Mouse (Mus musculus) brown adipose tissue, adult 24 weeks (tissue): ENCODE results near the gene Crygb. TPM values are rescaled to one million over a fixed set of nuclear protein-coding genes. Genes with fewer than 3 reads are reported as not detected.

Source experiments
- H3K27ac ChIP-seq: fragments of 200-500 bp; replicated peaks from 2 replicates; pipeline ENCODE4 v1.5.1; 2012; ENCODE audit warnings: low read depth, mild to moderate bottlenecking, low read length
- H3K4me1 ChIP-seq: fragments of 200-500 bp; 2 replicates; pipeline ENCODE4 v1.6.1; 2012; ENCODE audit warnings: low read length, mixed read lengths; ENCODE audit not compliant: control insufficient read depth, insufficient read depth, insufficient read length
- H3K4me3 ChIP-seq: fragments of 200-500 bp; 2 replicates; pipeline ENCODE4 v1.5.1; 2012; ENCODE audit warnings: low read depth, mild to moderate bottlenecking, low read length, moderate library complexity; ENCODE audit not compliant: insufficient read depth
- polyA plus RNA-seq: library from polyadenylated mRNA; stranded (reverse); fragments of >200 nt; gene quantifications from 2 replicates; pipeline ENCODE4 v1.2.4, GENCODE M21; 2012; ENCODE audit not compliant: missing spikeins, insufficient read depth, insufficient read length

The Crygb gene
- polyA plus RNA-seq = not detected in 2 replicates

GRCm38 (mm10) chr1:65082188-65082587 lies at the start of gene Crygb:
TSS of gene Crygb (minus strand) at chr1:65082288.
- Histone ChIP-seq H3K4me1 (no peaks in the 10 kb centered on the region), H3K27ac (no peak within 1 kb of the TSS), H3K4me3 (no peak within 1 kb of the TSS)

GRCm38 (mm10) chr1:65131671-65132070 lies 49.6 kb upstream of the Crygb start:
- no peak overlapping the region for H3K4me3 ChIP-seq
- no peaks in the 10 kb centered on the region for H3K4me1 ChIP-seq
- no peak overlapping the region for H3K27ac ChIP-seq

DNA sequence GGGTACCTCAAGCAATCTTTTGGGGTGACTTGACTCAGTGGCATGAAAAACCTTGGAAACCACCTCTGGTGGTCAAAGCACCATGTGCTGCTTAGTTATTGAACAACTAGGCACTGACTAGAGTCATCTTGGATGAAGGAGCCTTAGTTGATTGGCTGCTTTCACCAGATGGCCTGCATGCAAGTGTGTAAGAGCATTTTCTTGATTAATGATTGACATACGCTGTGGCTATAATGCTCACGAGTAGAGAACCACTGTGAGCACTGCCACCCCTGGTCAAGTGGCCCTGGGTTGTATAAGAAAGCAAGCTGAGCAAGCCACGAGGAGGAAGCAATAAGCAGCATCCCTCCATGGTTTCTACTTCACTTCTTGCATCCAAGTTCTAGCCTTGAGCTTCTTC lies 48.1 kb upstream of the Crygb start:
- H3K4me1 ChIP-seq = no peaks in the 10 kb centered on the region
- H3K4me3 ChIP-seq = no peak overlapping the region
- no peak overlapping the region for H3K27ac ChIP-seq

- no peak overlapping the region for H3K4me3 ChIP-seq
- no peak overlapping the region for H3K27ac ChIP-seq
- no peaks in the 10 kb centered on the region for H3K4me1 ChIP-seq
Measured at GRCm38 (mm10) chr1:65129634-65130180, 47.6 kb upstream of the Crygb start.

GRCm38 (mm10) chr1:65122574-65123372 lies 40.7 kb upstream of the Crygb start, which contains the start of gene D630023F18Rik:
TSS of gene D630023F18Rik (minus strand) at chr1:65123214.
- Histone ChIP-seq H3K27ac (no peak within 1 kb of the TSS), H3K4me1 (no peaks in the 10 kb centered on the region), H3K4me3 (no peak within 1 kb of the TSS; the same call in 1 of the 2 replicates)

- H3K27ac ChIP-seq = no peak within 1 kb of the TSS
- no peak within 1 kb of the TSS for H3K4me3 ChIP-seq
- H3K4me1 ChIP-seq = no peaks in the 10 kb centered on the region
Measured at GRCm38 (mm10) chr1:65119438-65119837, 37.4 kb upstream of the Crygb start, which contains the start of gene Gm28845. TSS of gene Gm28845 (minus strand) at chr1:65119558.

DNA sequence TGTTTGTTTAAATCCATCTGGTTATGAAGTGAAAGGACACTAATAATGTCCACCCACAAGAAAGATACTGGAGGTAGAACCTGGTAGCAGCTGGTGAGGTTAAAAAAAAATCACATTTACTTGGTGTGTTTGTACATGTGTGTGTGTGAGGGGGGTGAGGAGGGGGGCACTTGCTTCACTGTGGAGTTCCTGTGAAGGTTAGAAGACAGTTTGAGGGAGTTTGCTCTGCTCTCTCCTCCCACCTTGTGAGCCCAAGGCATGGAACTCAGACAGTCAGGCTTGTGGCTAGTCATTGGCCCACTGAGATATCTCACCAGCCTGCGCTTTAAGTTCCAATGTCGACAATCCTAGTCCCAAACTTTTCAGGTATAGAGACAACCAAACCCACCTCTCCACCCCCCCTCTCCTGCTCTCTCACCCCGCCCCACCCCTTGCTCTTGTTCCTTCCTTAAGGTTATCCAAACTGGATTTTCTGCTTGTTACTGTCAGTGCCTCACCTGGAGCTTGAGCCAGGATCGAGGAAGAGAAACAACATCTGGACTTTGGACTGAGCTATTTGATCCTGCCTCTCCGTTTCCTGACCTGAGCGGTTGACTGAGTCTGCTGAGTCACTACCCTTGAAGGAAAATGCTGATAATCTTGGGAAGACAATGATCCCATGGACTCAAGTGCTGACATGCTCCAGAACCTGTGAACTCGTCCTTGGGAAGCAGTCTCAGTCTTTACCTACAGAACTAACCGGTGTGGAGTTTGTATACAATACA lies 36.2 kb upstream of the Crygb start:
- Histone ChIP-seq H3K27ac (no peak overlapping the region), H3K4me3 (no peak overlapping the region), H3K4me1 (no peaks in the 10 kb centered on the region)

GRCm38 (mm10) chr1:65113536-65114172 lies 31.6 kb upstream of the Crygb start:
- peak overlapping the region; percentile 6 for H3K27ac ChIP-seq
- H3K4me1 ChIP-seq = no peaks in the 10 kb centered on the region
- no peak overlapping the region for H3K4me3 ChIP-seq

GRCm38 (mm10) chr1:65112807-65113196 lies 30.7 kb upstream of the Crygb start:
- Histone ChIP-seq H3K27ac (peak overlapping the region; percentile 51), H3K4me1 (no peaks in the 10 kb centered on the region), H3K4me3 (peak overlapping the region; percentile 8)

DNA sequence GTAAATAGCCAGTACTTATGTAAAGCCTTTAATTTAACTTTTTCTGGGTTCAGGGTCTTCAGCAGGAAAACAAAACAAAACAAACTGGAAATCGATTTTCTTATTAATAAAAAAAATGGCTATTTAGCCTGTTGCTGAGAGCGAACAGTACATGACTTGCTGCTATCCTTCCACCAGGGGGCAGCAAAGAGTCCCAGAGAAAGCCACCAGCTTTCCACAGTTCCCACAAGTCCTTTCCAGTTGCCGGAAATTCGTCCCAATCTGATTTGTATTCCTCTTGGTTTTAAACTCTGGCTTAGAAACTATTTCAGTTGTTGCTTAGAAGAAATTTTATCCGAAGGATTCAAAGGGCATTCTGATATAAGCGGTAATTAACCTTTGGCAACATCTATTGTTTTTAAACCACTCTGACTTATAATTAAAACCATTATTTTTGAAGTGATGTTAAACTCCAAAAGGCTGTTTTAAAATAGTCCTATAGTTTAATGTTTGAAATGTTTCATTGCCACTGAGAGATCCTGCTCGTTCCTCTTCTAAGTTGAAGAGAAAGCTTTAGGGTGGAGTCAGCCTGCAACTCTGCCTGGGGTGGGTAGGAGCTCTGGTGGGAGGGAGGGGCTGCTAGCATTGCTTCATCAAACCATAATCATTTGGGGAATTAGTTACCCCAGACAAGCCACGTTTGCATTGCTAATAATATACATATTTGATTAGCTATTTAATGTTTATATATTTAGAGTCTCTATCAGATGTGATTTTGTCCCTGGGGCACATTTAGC lies 30.1 kb upstream of the Crygb start:
- Histone ChIP-seq H3K4me1 (no peaks in the 10 kb centered on the region), H3K4me3 (peak overlapping the region; percentile 8), H3K27ac (peak overlapping the region; percentile 51)

DNA sequence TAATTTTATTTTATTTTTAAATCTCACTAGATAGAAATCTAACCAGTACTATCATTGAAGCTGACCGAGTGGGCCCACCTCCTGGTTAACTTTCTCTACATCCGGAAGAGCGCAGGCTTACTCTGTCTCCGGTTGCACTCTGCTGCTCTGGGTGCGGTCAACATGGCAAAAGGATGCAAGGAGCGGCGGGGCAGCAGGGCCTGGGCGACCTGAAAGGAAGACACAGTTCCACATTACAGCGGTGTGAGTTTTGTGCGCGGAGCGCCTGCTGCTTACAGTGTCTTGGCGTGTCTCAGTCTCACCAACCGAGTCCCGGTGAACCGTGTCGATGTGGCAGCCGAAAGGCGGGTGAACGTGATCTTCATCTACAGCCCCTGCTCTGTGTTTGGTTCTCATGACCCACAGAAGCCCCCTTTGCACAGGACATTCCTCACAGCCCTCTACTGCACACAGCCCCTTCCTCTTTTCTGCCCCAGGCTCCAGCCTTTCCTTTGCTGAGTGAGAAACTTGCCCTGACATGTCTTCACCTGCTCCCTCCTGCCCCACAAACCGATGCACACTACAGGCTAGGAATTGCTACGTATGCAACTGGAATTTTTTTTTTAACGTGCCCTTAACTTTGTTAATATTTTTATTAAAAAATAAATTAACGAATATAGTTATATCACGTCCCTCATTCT lies 27.8 kb upstream of the Crygb start:
- Histone ChIP-seq H3K4me3 (no peak overlapping the region), H3K27ac (no peak overlapping the region), H3K4me1 (no peaks in the 10 kb centered on the region)

GRCm38 (mm10) chr1:65109196-65109595 lies 27.1 kb upstream of the Crygb start:
- no peaks in the 10 kb centered on the region for H3K4me1 ChIP-seq
- no peak overlapping the region for H3K4me3 ChIP-seq
- no peak overlapping the region for H3K27ac ChIP-seq

DNA sequence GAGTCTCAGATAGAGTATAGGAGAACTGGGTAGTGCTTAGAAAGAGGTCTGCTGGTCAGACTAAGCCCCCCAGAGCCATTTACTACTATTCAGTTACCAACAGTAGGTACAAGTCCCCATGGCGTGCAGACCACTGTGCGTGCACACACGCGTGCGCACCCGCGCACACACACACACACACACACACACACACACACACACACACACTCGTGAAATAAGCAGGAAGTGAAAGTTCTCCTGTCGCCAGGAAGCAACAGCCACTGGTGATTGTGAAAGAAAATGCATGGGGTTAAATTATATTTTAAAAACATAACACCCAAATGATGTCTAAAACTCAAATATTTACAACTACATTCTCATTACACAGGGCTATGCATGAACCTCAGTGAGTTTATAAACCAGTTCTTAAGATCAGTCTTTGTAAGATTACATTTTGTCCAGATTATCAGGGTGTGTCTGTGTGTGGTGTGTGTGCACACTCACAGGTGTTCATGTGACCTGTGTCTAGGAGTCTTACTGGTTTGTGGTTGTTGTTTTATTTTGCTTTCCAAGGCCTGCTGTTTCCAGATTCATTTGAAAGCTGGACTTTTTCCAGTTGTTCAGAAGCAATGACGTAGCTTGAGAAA lies 25.7 kb upstream of the Crygb start:
- no peak overlapping the region for H3K27ac ChIP-seq
- no peak overlapping the region for H3K4me3 ChIP-seq
- H3K4me1 ChIP-seq = no peaks in the 10 kb centered on the region

GRCm38 (mm10) chr1:65103273-65103672 lies 21.2 kb upstream of the Crygb start, which contains the start of gene Cryga:
TSS of gene Cryga (minus strand) at chr1:65103373.
- Histone ChIP-seq H3K4me3 (no peak within 1 kb of the TSS), H3K4me1 (no peaks in the 10 kb centered on the region), H3K27ac (no peak within 1 kb of the TSS)
